Mouse (Mus musculus) liver, embryonic 14.5 days (tissue): ENCODE data around the gene Bzw2.

Experiments used
- CTCF ChIP-seq: IDR thresholded peaks from 2 replicates; pipeline ENCODE4 v1.5.1; 2016; ENCODE audit warnings: antibody characterized with exemption, low read depth, control low read depth
- EP300 ChIP-seq: IDR thresholded peaks from 2 replicates; pipeline ENCODE4 v1.6.1; 2016; ENCODE audit warnings: antibody characterized with exemption, low read depth

- TF ChIP-seq CTCF, result no peak
- TF ChIP-seq EP300, result no peak
Measured at GRCm38 (mm10) chr12:36150265-36150664, 7.6 kb downstream of the Bzw2 start.
